Mouse (Mus musculus) testis, postnatal 14 days (tissue): ENCODE measurements at regions not wholly inside any gene's neighbourhood (a gene's known extent, or its start where the extent isn't known, plus 50 kb on each side); places are given as distances from the start of the nearest gene placed in this dataset.

Experiments used
- DNase-seq: peaks from one replicate; pipeline ENCODE4 v3.0.0; 2021; ENCODE audit warnings: low spot score

GRCm38 (mm10) chr6:135627928-135628327 lies 265.6 kb downstream of the Emp1 start:
- DNase-seq, result no peak

GRCm38 (mm10) chr6:135629236-135629635 lies 266.9 kb downstream of the Emp1 start:
- DNase-seq, result no peak

- DNase-seq, result no peak
Measured at GRCm38 (mm10) chr6:135632671-135633070, 270.3 kb downstream of the Emp1 start.

GRCm38 (mm10) chr6:135636648-135637047 lies 274.3 kb downstream of the Emp1 start:
- DNase-seq, result no peak

- DNase-seq, result no peak
Measured at GRCm38 (mm10) chr6:135642711-135643110, 280.4 kb downstream of the Emp1 start.

DNA sequence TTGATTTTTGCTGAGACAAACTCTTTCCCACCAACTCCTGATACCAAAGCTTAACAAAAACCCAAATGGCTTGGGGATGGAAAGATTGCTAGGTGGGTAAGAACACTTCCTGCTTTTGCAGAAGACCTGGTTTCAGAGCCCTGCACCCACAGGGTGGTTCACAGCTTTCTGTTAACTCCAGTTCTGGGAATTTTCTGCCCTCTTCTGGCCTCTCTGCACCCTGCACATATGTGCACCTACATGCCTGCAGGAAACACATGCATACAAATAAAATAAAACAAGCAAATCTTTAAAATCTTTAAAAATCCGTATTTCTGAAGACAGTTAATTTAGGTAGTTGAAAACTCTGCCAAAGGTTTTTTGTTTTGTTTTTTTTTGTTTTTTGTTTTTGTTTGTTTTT lies 283.8 kb downstream of the Emp1 start:
- no peak for DNase-seq

- no peak for DNase-seq
Measured at GRCm38 (mm10) chr6:135653002-135653401, 290.7 kb downstream of the Emp1 start.

GRCm38 (mm10) chr6:135662386-135662785 lies 300.0 kb downstream of the Emp1 start:
- no peak for DNase-seq

DNA sequence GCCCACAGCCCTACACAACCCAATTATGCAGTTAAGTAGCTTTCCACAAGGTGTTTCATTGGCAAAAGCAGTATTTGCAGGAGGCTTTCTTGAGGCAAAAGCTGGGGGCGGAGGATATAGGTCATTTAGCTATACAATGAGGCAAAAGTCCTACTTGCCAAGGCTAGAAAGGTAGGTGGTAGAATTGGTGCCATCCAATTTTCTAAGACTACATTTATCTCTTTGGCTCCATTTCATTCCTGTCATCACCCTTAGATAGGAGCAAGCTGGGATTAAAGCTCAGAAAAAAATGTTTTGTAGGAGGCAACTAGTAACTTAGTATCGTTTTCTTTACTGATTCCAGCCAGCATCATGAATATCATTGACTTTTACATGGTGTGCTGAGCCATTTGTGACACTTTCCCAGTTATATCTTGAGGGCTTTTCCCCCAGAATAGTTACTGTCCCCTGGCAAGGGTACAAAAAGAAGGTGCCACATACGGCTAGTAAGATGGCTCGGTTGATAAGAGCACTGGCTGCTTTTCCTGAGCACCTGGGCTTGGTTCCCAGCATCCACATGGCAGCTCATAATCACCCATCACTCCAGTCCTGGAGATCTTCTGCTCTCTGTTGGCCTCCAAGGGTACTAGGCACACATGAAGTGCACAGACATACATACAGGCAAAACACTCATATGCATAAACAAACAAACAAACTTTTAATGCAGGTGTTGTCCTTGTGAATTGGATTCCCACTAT lies 300.6 kb downstream of the Emp1 start:
- DNase-seq, result no peak
